10 mouse cellular contexts compared by ENCODE assay signal in the genomic region with DNA sequence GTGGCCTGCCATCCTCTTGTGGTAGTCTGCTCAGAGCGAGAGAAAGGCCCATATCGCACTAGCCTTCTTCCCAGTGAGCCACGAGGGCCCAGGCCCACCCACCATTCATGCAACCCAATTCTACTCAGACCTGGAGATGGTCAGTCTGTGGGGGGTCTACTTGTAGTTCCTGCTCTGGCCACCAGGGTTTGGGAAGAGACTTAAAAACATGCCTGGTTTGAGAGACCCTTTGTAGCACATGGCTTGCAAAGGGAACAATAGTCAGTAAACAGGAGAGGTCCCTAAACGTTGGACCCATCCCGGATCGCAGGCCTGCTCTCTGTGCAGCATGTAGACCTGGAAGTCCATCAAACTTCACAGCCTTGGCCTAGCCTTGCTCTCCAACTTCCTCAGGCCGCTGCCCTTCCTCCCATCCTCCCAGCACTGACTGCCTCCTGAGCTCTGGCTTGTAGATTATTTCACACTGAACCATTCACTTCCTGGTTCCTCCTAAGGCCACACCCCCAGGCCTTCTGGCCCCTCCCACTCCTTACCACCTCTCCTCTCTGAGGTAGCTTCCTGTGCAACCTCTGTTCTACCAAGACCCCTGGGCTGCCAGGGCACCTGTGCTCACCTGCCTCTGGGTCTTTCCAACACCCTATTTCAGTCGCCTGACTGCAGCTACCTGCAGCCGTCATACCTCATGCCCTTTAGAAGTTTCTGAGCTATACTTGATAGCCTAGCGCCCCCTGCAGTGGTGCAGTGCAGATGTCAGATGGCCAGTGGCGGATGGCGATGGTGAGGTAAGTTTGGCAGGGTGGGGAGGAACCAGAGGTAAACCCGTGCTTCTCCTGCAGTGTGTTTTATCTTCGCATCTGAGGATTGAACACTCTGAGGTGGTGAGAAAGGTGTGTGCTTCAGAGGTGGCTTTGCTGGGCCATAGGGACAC. TPM values are rescaled to one million over a fixed set of nuclear protein-coding genes. Genes with fewer than 3 reads are reported as not detected.
DNase-seq lines count a peak whose midpoint lies in the region; ATAC-seq and TF ChIP-seq lines count a peak whose summit lies in the region.
"Had no signal": no experiment of that assay in that cellular context is flagged by ENCODE, and none has a peak within 500 bp of the region (broad histone marks: within the 10 kb centered on the region; RNA-seq: fewer than 3 reads in every experiment).

No protein-coding gene starts in this region.

- TF ChIP-seq EP300 in MEL (IDR thresholded peaks at IDR 0.05; ENCODE audit: low read depth in 1 of 2, low read length in 2 of 2): no peak

- H3K9me3 ChIP-seq in lung, embryonic 14.5 days (ENCODE audit: low read depth, low read length): no peaks in the 10 kb centered on the region
- H3K9me3 ChIP-seq in MEL (replicated peaks; ENCODE audit: insufficient read depth, low read length): no peaks in the 10 kb centered on the region
- H3K9me3 ChIP-seq in hindbrain, embryonic 12.5 days (replicated peaks): no peaks in the 10 kb centered on the region
- H3K9me3 ChIP-seq: embryonic facial prominence, embryonic 15.5 days had no signal

- H3K36me3 ChIP-seq in lung, embryonic 14.5 days (ENCODE audit: insufficient read depth): no peaks in the 10 kb centered on the region
- H3K36me3 ChIP-seq in MEL (ENCODE audit: control insufficient read depth in 1 of 2, insufficient read depth in 2 of 2, low read length in 2 of 2): peaks cover 0 to 18% of the 10 kb centered on the region in 2 experiments; a peak in 2 of 4 replicates
- H3K36me3 ChIP-seq in hindbrain, embryonic 12.5 days: no peaks in the 10 kb centered on the region
- H3K36me3 ChIP-seq: embryonic facial prominence, embryonic 15.5 days had no signal

- no peaks in the 10 kb centered on the region for H3K79me2 ChIP-seq in MEL (ENCODE audit: control insufficient read depth, insufficient read depth, low read length, poor library complexity)

- H3K9ac ChIP-seq in lung, embryonic 14.5 days: no peak overlapping the region
- H3K9ac ChIP-seq in MEL (ENCODE audit: control insufficient read depth, low read depth, low read length, poor library complexity, severe bottlenecking): peak overlapping the region; percentile 38
- no peak overlapping the region for H3K9ac ChIP-seq in hindbrain, embryonic 12.5 days
- H3K9ac ChIP-seq: embryonic facial prominence, embryonic 15.5 days had no signal

- TF ChIP-seq POLR2A in lung, adult 2 months (IDR thresholded peaks at IDR 0.05; ENCODE audit: borderline replicate concordance, extremely low read depth, low read depth, low read length): no peak
- TF ChIP-seq POLR2A in MEL (IDR thresholded peaks at IDR 0.05; ENCODE audit: control insufficient read depth in 1 of 2, insufficient read depth in 1 of 2, low read depth in 1 of 2, low read length in 2 of 2, poor library complexity in 1 of 2): peak; percentile 47 to 83; a peak in 3 of 4 replicates

- no peaks in the 10 kb centered on the region for H3K4me1 ChIP-seq in lung, embryonic 14.5 days (ENCODE audit: insufficient read depth)
- no peaks in the 10 kb centered on the region for H3K4me1 ChIP-seq in lung, adult 2 months (ENCODE audit: control insufficient read depth, insufficient read depth, low read length)
- peaks cover 10 to 23% of the 10 kb centered on the region in 2 experiments for H3K4me1 ChIP-seq in MEL (ENCODE audit: control insufficient read depth in 1 of 2, insufficient read depth in 2 of 2, low read length in 2 of 2)
- peaks cover 58% of the 10 kb centered on the region for H3K4me1 ChIP-seq in hindbrain, embryonic 12.5 days
- H3K4me1 ChIP-seq: embryonic facial prominence, embryonic 15.5 days had no signal

- TF ChIP-seq CTCF in lung, embryonic 14.5 days (IDR thresholded peaks at IDR 0.05; ENCODE audit: low read depth): peak; percentile 49
- TF ChIP-seq CTCF in lung, adult 2 months (IDR thresholded peaks at IDR 0.05; ENCODE audit: insufficient read depth, low read length): no peak
- peak; percentile 55 to 86 (median 76) for TF ChIP-seq CTCF in MEL (IDR thresholded peaks at IDR 0.05 in 2 of 3, conservative IDR thresholded peaks at IDR 0.05 in 1 of 3; ENCODE audit: control insufficient read depth in 1 of 3, insufficient read depth in 1 of 3, low read depth in 2 of 3, low read length in 3 of 3, poor library complexity in 1 of 3, severe bottlenecking in 1 of 3)

- peak; percentile 57 for TF ChIP-seq RAD21 in MEL (IDR thresholded peaks at IDR 0.05; ENCODE audit: low read depth, low read length)

- no peak overlapping the region; the same call in 1 of the 2 replicates for H3K27ac ChIP-seq in lung, embryonic 14.5 days (ENCODE audit: low read depth)
- 0 out of 2 replicates have a peak overlapping the region, but pooled peaks have one; percentile 7 for H3K27ac ChIP-seq in MEL (ENCODE audit: control insufficient read depth, low read depth, low read length)
- H3K27ac ChIP-seq in hindbrain, embryonic 12.5 days: peak overlapping the region; percentile 91
- H3K27ac ChIP-seq: embryonic facial prominence, embryonic 15.5 days had no signal

- H3K27me3 ChIP-seq in lung, embryonic 14.5 days (ENCODE audit: insufficient read depth, low read length): no peaks in the 10 kb centered on the region
- no peaks in the 10 kb centered on the region; a peak in 1 of 4 replicates for H3K27me3 ChIP-seq in MEL (ENCODE audit: control insufficient read depth in 1 of 2, insufficient read depth in 2 of 2, low read length in 2 of 2)
- H3K27me3 ChIP-seq in hindbrain, embryonic 12.5 days: no peaks in the 10 kb centered on the region
- H3K27me3 ChIP-seq: embryonic facial prominence, embryonic 15.5 days had no signal

- no peak for DNase-seq in lung, embryonic 14.5 days
- no peak for DNase-seq in lung, adult 2 months
- DNase-seq in MEL (ENCODE audit: low read depth, low spot score): peak; percentile 92
- peak; percentile 11 for DNase-seq in thymus, postnatal 0 days (ENCODE audit: low spot score)
- no peak for DNase-seq in embryo, embryonic 10.5 days (ENCODE audit: low spot score)
- no peak for DNase-seq in cerebellum, adult 18-20 months
- DNase-seq: layer of hippocampus, postnatal 36 days had no signal

- H3K4me3 ChIP-seq in lung, embryonic 14.5 days (ENCODE audit: low read depth, low read length): no peak overlapping the region
- no peak overlapping the region for H3K4me3 ChIP-seq in lung, adult 2 months (replicated peaks; ENCODE audit: extremely low read depth, low read depth, low read length)
- H3K4me3 ChIP-seq in MEL (ENCODE audit: control insufficient read depth in 1 of 2, insufficient read depth in 1 of 2, low read depth in 2 of 2, low read length in 2 of 2): peak overlapping the region; percentile 35 to 49
- no peak overlapping the region for H3K4me3 ChIP-seq in hindbrain, embryonic 12.5 days
- H3K4me3 ChIP-seq: embryonic facial prominence, embryonic 15.5 days had no signal

- ATAC-seq in lung, embryonic 14.5 days (ENCODE audit: insufficient read depth): no peak
- no peak for ATAC-seq in hindbrain, embryonic 12.5 days (ENCODE audit: low FRiP score)

- no peak overlapping the region for H3K4me2 ChIP-seq in lung, embryonic 14.5 days
- no peak overlapping the region for H3K4me2 ChIP-seq in hindbrain, embryonic 12.5 days (replicated peaks)
- H3K4me2 ChIP-seq: embryonic facial prominence, embryonic 15.5 days; heart, embryonic 11.5 days had no signal

- 79% methylated on average over 14 of the region's 14 CpGs for WGBS in lung, embryonic 14.5 days
- WGBS in lung, adult 2 months: 85% methylated on average over 14 of the region's 14 CpGs
- WGBS in hindbrain, embryonic 12.5 days: 82% methylated on average over 14 of the region's 14 CpGs

TF ChIP-seq in MEL, 35 proteins besides CTCF, POLR2A, EP300 and RAD21 (continues in another document):
- TF ChIP-seq USF2 (IDR thresholded peaks at IDR 0.05; ENCODE audit: borderline replicate concordance in 1 of 2, insufficient read depth in 1 of 2, low read depth in 1 of 2, low read length in 2 of 2): no peak
- no peak for TF ChIP-seq GATA1 (IDR thresholded peaks at IDR 0.05; ENCODE audit: low read depth, low read length)
- TF ChIP-seq ZKSCAN1 (IDR thresholded peaks at IDR 0.05; ENCODE audit: low read depth, low read length): no peak
- peak; percentile 49; the same call in 1 of the 2 replicates for TF ChIP-seq ZC3H11A (IDR thresholded peaks at IDR 0.05; ENCODE audit: low read depth, low read length)
- no peak for TF ChIP-seq BHLHE40 (IDR thresholded peaks at IDR 0.05; ENCODE audit: borderline replicate concordance, low read depth, low read length)
- TF ChIP-seq MYC (IDR thresholded peaks at IDR 0.05; ENCODE audit: low read depth, low read length): peak; percentile 84
- TF ChIP-seq CHD2 (IDR thresholded peaks at IDR 0.05; ENCODE audit: low read length): no peak
- TF ChIP-seq HCFC1 (IDR thresholded peaks at IDR 0.05; ENCODE audit: low read depth, low read length): peak; percentile 62
- TF ChIP-seq TCF12 (IDR thresholded peaks at IDR 0.05; ENCODE audit: low read depth, low read length): no peak
- 0 out of 2 replicates have a peak, but pooled peaks have one; percentile 52 for TF ChIP-seq ZMIZ1 (IDR thresholded peaks at IDR 0.05; ENCODE audit: low read depth, low read length)
- TF ChIP-seq E2F4 (IDR thresholded peaks at IDR 0.05; ENCODE audit: borderline replicate concordance, low read depth, low read length): no peak
- TF ChIP-seq MAFK (IDR thresholded peaks at IDR 0.05; ENCODE audit: borderline replicate concordance, low read depth, low read length): no peak
- TF ChIP-seq MAX (IDR thresholded peaks at IDR 0.05; ENCODE audit: low read length): no peak; the same call in 1 of the 2 replicates
- no peak for TF ChIP-seq CHD1 (IDR thresholded peaks at IDR 0.05; ENCODE audit: low read depth, low read length)
- no peak for TF ChIP-seq GABPA (IDR thresholded peaks at IDR 0.05; ENCODE audit: low read depth, low read length)
- TF ChIP-seq ETS1 (IDR thresholded peaks at IDR 0.05; ENCODE audit: low read depth, low read length): no peak
- no peak for TF ChIP-seq ZNF384 (IDR thresholded peaks at IDR 0.05; ENCODE audit: low read depth, low read length)
- no peak for TF ChIP-seq MEF2A (IDR thresholded peaks at IDR 0.05; ENCODE audit: extremely low read depth, insufficient replicate concordance, low read depth, low read length, poor library complexity, severe bottlenecking)
- peak; percentile 95 for TF ChIP-seq ELF1 (IDR thresholded peaks at IDR 0.05; ENCODE audit: low read depth, low read length)
- peak; percentile 72 for TF ChIP-seq NELFE (IDR thresholded peaks at IDR 0.05; ENCODE audit: low read depth, low read length)

RNA-seq across cellular contexts. Expression of a gene that starts 14.0 kb away (rescaled TPM):
- polyA plus RNA-seq in lung, embryonic 14.5 days (2014; fragmentation: Nextera tagmentation; extraction: Ambion mirVana): not detected in 2 replicates
- not detected in 2 replicates for polyA plus RNA-seq in lung, adult 2 months (2012; rRNA removed)
- total RNA-seq in MEL (2012; rRNA removed): not detected in 2 replicates
- not detected for polyA plus RNA-seq in MEL (2012; ENCODE audit: insufficient read depth in 1 of 2, insufficient read length in 2 of 2, low read depth in 1 of 2, low replicate concordance in 2 of 2, missing spikeins in 1 of 2)
- polyA plus RNA-seq in hindbrain, embryonic 12.5 days (2016; fragmentation: Nextera tagmentation; extraction: Ambion mirVana): 3.8 and 4.3 TPM in 2 replicates
- not detected in 2 replicates for polyA plus RNA-seq in thymus, postnatal 0 days (2015; fragmentation: Nextera tagmentation; extraction: Ambion mirVana)
- total RNA-seq: layer of hippocampus, postnatal 36 days had no signal
- polyA plus RNA-seq: embryonic facial prominence, embryonic 15.5 days; heart, embryonic 11.5 days had no signal

Comparison
In these comparisons a context has a peak if more than half of its experiments do, and no peak if none do; other contexts are left out.
1. DNase-seq: peak in MEL (single experiment) and thymus, postnatal 0 days (single experiment); none in lung, embryonic 14.5 days (single experiment), lung, adult 2 months (single experiment), embryo, embryonic 10.5 days (single experiment) and cerebellum, adult 18-20 months (0 of 2).
2. H3K4me3 ChIP-seq: peak in MEL (2 of 2); none in lung, embryonic 14.5 days (single experiment), lung, adult 2 months (single experiment) and hindbrain, embryonic 12.5 days (single experiment).